Mouse (Mus musculus): Measurements from ENCODE around the gene Gcn1l1. TPM values are rescaled to one million over a fixed set of nuclear protein-coding genes. Genes with fewer than 3 reads are reported as not detected.

The Gcn1l1 gene
- total and polyA plus RNA-seq, 3 experiments: 88.2 to 123 (median 93.8) TPM

- TF ChIP-seq SIN3A (IDR thresholded peaks at IDR 0.05; ENCODE audit: low read length) (peak; percentile 15; the same call in 1 of the 2 replicates), USF1 (IDR thresholded peaks at IDR 0.05; ENCODE audit: low read depth, low read length) (no peak), NELFE (IDR thresholded peaks at IDR 0.05; ENCODE audit: low read depth, low read length) (no peak), MYC (IDR thresholded peaks at IDR 0.05; ENCODE audit: low read depth, low read length) (0 out of 2 replicates have a peak, but pooled peaks have one; percentile 46), TAL1 (IDR thresholded peaks at IDR 0.05; ENCODE audit: low read length) (no peak), TCF12 (IDR thresholded peaks at IDR 0.05; ENCODE audit: low read depth, low read length) (no peak), GATA1 (IDR thresholded peaks at IDR 0.05; ENCODE audit: low read depth, low read length) (no peak), E2F4 (IDR thresholded peaks at IDR 0.05; ENCODE audit: borderline replicate concordance, low read depth, low read length) (no peak), ETS1 (IDR thresholded peaks at IDR 0.05; ENCODE audit: low read depth, low read length) (peak; percentile 22; the same call in 1 of the 2 replicates), POLR2A (IDR thresholded peaks at IDR 0.05; ENCODE audit: control insufficient read depth in 1 of 2, insufficient read depth in 1 of 2, low read depth in 1 of 2, low read length in 2 of 2, poor library complexity in 1 of 2) (no peak), MAFK (IDR thresholded peaks at IDR 0.05; ENCODE audit: borderline replicate concordance, low read depth, low read length) (no peak), MYB (IDR thresholded peaks at IDR 0.05; ENCODE audit: low read depth, low read length) (no peak), EP300 (IDR thresholded peaks at IDR 0.05; ENCODE audit: low read depth in 1 of 2, low read length in 2 of 2) (peak in 1 of 2 experiments; percentile 81; a peak in 2 of 4 replicates)
- H3K9me3 ChIP-seq (replicated peaks; ENCODE audit: insufficient read depth, low read length): no peaks in the 10 kb centered on the region
- no peaks in the 10 kb centered on the region for H3K79me2 ChIP-seq (ENCODE audit: control insufficient read depth, insufficient read depth, low read length, poor library complexity)
- peaks cover 14 to 33% of the 10 kb centered on the region in 2 experiments for H3K4me1 ChIP-seq (ENCODE audit: control insufficient read depth in 1 of 2, insufficient read depth in 2 of 2, low read length in 2 of 2)
- peaks cover 0 to 27% of the 10 kb centered on the region in 2 experiments; a peak in 3 of 4 replicates for H3K36me3 ChIP-seq (ENCODE audit: control insufficient read depth in 1 of 2, insufficient read depth in 2 of 2, low read length in 2 of 2)
- DNase-seq (ENCODE audit: low read depth, low spot score): peak; percentile 91
- H3K9ac ChIP-seq (ENCODE audit: control insufficient read depth, low read depth, low read length, poor library complexity, severe bottlenecking): no peak overlapping the region
- no peak overlapping the region for H3K4me3 ChIP-seq (ENCODE audit: control insufficient read depth in 1 of 2, insufficient read depth in 1 of 2, low read depth in 2 of 2, low read length in 2 of 2)
- peak overlapping the region; percentile 54; the same call in 1 of the 2 replicates for H3K27ac ChIP-seq (ENCODE audit: control insufficient read depth, low read depth, low read length)
- H3K27me3 ChIP-seq (ENCODE audit: control insufficient read depth in 1 of 2, insufficient read depth in 2 of 2, low read length in 2 of 2): no peaks in the 10 kb centered on the region
Observed at GRCm38 (mm10) chr5:115623694-115624440, 58.8 kb downstream of the Gcn1l1 start.

GRCm38 (mm10) chr5:115626237-115626886 lies 61.3 kb downstream of the Gcn1l1 start:
- Histone ChIP-seq H3K27me3 (ENCODE audit: control insufficient read depth in 1 of 2, insufficient read depth in 2 of 2, low read length in 2 of 2) (no peaks in the 10 kb centered on the region), H3K27ac (ENCODE audit: control insufficient read depth, low read depth, low read length) (peak overlapping the region; percentile 2; the same call in 1 of the 2 replicates), H3K36me3 (ENCODE audit: control insufficient read depth in 1 of 2, insufficient read depth in 2 of 2, low read length in 2 of 2) (peaks cover 0 to 33% of the 10 kb centered on the region in 2 experiments; a peak in 3 of 4 replicates), H3K4me3 (ENCODE audit: control insufficient read depth in 1 of 2, insufficient read depth in 1 of 2, low read depth in 2 of 2, low read length in 2 of 2) (no peak overlapping the region), H3K9ac (ENCODE audit: control insufficient read depth, low read depth, low read length, poor library complexity, severe bottlenecking) (0 out of 2 replicates have a peak overlapping the region, but pooled peaks have one; percentile 6), H3K79me2 (ENCODE audit: control insufficient read depth, insufficient read depth, low read length, poor library complexity) (peaks cover 4% of the 10 kb centered on the region), H3K9me3 (replicated peaks; ENCODE audit: insufficient read depth, low read length) (no peaks in the 10 kb centered on the region), H3K4me1 (ENCODE audit: control insufficient read depth in 1 of 2, insufficient read depth in 2 of 2, low read length in 2 of 2) (peaks cover 14 to 43% of the 10 kb centered on the region in 2 experiments)
- TF ChIP-seq ELF1 (IDR thresholded peaks at IDR 0.05; ENCODE audit: low read depth, low read length) (no peak), ZNF384 (IDR thresholded peaks at IDR 0.05; ENCODE audit: low read depth, low read length) (no peak), USF1 (IDR thresholded peaks at IDR 0.05; ENCODE audit: low read depth, low read length) (no peak), MAFK (IDR thresholded peaks at IDR 0.05; ENCODE audit: borderline replicate concordance, low read depth, low read length) (no peak), ZKSCAN1 (IDR thresholded peaks at IDR 0.05; ENCODE audit: low read depth, low read length) (no peak), E2F4 (IDR thresholded peaks at IDR 0.05; ENCODE audit: borderline replicate concordance, low read depth, low read length) (no peak), USF2 (IDR thresholded peaks at IDR 0.05; ENCODE audit: borderline replicate concordance in 1 of 2, insufficient read depth in 1 of 2, low read depth in 1 of 2, low read length in 2 of 2) (no peak), EP300 (IDR thresholded peaks at IDR 0.05; ENCODE audit: low read depth in 1 of 2, low read length in 2 of 2) (peak in 1 of 2 experiments; percentile 27; a peak in 1 of 4 replicates), MAX (IDR thresholded peaks at IDR 0.05; ENCODE audit: low read length) (no peak), RAD21 (IDR thresholded peaks at IDR 0.05; ENCODE audit: low read depth, low read length) (no peak), TAL1 (IDR thresholded peaks at IDR 0.05; ENCODE audit: low read length) (peak; percentile 69), MYC (IDR thresholded peaks at IDR 0.05; ENCODE audit: low read depth, low read length) (0 out of 2 replicates have a peak, but pooled peaks have one; percentile 29), MXI1 (IDR thresholded peaks at IDR 0.05; ENCODE audit: low read depth, low read length) (no peak), TBP (IDR thresholded peaks at IDR 0.05; ENCODE audit: low read depth, low read length) (no peak), SMC3 (IDR thresholded peaks at IDR 0.05; ENCODE audit: low read depth, low read length) (no peak), POLR2AphosphoS2 (IDR thresholded peaks at IDR 0.05; ENCODE audit: low read length) (no peak), UBTF (IDR thresholded peaks at IDR 0.05; ENCODE audit: borderline replicate concordance, insufficient read depth, low read depth, low read length) (no peak), SIN3A (IDR thresholded peaks at IDR 0.05; ENCODE audit: low read length) (0 out of 2 replicates have a peak, but pooled peaks have one; percentile 24), JUND (IDR thresholded peaks at IDR 0.05; ENCODE audit: low read depth, low read length) (no peak)
- peak; percentile 73 for DNase-seq (ENCODE audit: low read depth, low spot score)
